Comparison of ENCODE assay signal across 25 mouse cellular contexts in the genomic region with DNA sequence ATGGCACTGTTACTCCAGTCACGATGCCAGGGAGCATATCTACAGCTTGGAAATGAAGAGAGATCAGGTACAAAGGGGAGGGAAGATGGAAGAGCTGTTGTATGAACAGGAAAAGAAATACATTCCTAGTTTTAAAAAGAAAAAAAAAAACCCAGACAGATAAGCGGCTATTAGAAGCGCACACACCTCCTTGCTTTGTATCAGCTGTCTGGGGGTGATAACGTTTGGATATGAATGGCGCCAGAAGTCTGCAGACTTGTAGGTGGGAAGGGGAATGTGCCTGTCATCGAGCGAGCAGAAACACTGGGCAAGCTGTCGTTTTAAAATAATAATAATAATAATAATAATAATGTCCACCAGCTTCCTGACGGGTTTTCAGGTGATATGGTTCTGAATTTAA. TPM values are rescaled to one million over a fixed set of nuclear protein-coding genes. Genes with fewer than 3 reads are reported as not detected.
DNase-seq lines count a peak whose midpoint lies in the region; ATAC-seq and TF ChIP-seq lines count a peak whose summit lies in the region.
"Had no signal": no experiment of that assay in that cellular context is flagged by ENCODE, and none has a peak within 500 bp of the region (broad histone marks: within the 10 kb centered on the region; RNA-seq: fewer than 3 reads in every experiment).

No protein-coding gene starts in this region.

- no peaks in the 10 kb centered on the region for H3K27me3 ChIP-seq in heart, embryonic 13.5 days (replicated peaks)
- no peaks in the 10 kb centered on the region for H3K27me3 ChIP-seq in liver, embryonic 14.5 days (ENCODE audit: control insufficient read depth, insufficient read depth, low read length)
- H3K27me3 ChIP-seq: forebrain, embryonic 15.5 days; heart, embryonic 15.5 days; hindbrain, embryonic 12.5 days; stomach, embryonic 15.5 days had no signal

- TF ChIP-seq CTCF in liver, embryonic 14.5 days (IDR thresholded peaks at IDR 0.05; ENCODE audit: low read depth): no peak

- ATAC-seq in heart, embryonic 13.5 days (ENCODE audit: extremely low read depth, insufficient number of reproducible peaks, low FRiP score, low TSS enrichment): no peak
- ATAC-seq in erythroid progenitor cell, adult 5-6 weeks (replicated peaks; ENCODE audit: low FRiP score, poor library complexity, severe bottlenecking): peak; percentile 54
- peak; percentile 58 for ATAC-seq in liver, embryonic 14.5 days (ENCODE audit: insufficient read depth)
- peak; percentile 51 for ATAC-seq in megakaryocyte-erythroid progenitor cell, adult 5-6 weeks (replicated peaks; ENCODE audit: low FRiP score, low TSS enrichment, poor library complexity, severe bottlenecking)
- ATAC-seq: forebrain, embryonic 15.5 days had no signal

- H3K4me2 ChIP-seq in heart, embryonic 13.5 days: peak overlapping the region; percentile 22; the same call in 1 of the 2 replicates
- peak overlapping the region; percentile 59 for H3K4me2 ChIP-seq in liver, embryonic 14.5 days (ENCODE audit: low read depth)
- H3K4me2 ChIP-seq: forebrain, embryonic 15.5 days; heart, embryonic 15.5 days; hindbrain, embryonic 12.5 days; stomach, embryonic 15.5 days had no signal

- no peak for DNase-seq in heart, adult 11 months
- DNase-seq in liver, embryonic 14.5 days (ENCODE audit: low read depth in 3 of 3, low spot score in 3 of 3): no peak
- DNase-seq in right cerebral cortex, postnatal 10 days (ENCODE audit: low spot score in 2 of 2): no peak
- no peak for DNase-seq in gastrocnemius, postnatal 25 days
- DNase-seq: adrenal gland, postnatal 25 days; cerebellum, adult 18-20 months; cerebellum, postnatal 14 days; gastrocnemius, postnatal 36 days; kidney, adult 11 months; kidney, postnatal 14 days; lung, postnatal 4 days; midbrain, embryonic 14.5 days; right cerebral cortex, postnatal 25 days; thymus, postnatal 14 days had no signal

- peaks cover 30% of the 10 kb centered on the region for H3K4me1 ChIP-seq in heart, embryonic 13.5 days
- peaks cover 45 to 51% of the 10 kb centered on the region in 2 experiments for H3K4me1 ChIP-seq in liver, embryonic 14.5 days (replicated peaks; ENCODE audit: control insufficient read depth in 2 of 2, insufficient read depth in 2 of 2, low read length in 1 of 2)
- H3K4me1 ChIP-seq: forebrain, embryonic 15.5 days; hindbrain, embryonic 12.5 days; stomach, embryonic 15.5 days had no signal

- peak; percentile 67 for TF ChIP-seq EP300 in liver, embryonic 14.5 days (IDR thresholded peaks at IDR 0.05; ENCODE audit: low read depth)

- WGBS in heart, embryonic 13.5 days: 33% methylated on average over 9 of the region's 9 CpGs
- 25% methylated on average over 9 of the region's 9 CpGs for WGBS in liver, embryonic 14.5 days (ENCODE audit: insufficient replicate concordance)

- no peaks in the 10 kb centered on the region for H3K9me3 ChIP-seq in heart, embryonic 13.5 days
- H3K9me3 ChIP-seq in liver, embryonic 14.5 days (ENCODE audit: control insufficient read depth, low read length): no peaks in the 10 kb centered on the region
- H3K9me3 ChIP-seq: forebrain, embryonic 15.5 days; heart, embryonic 15.5 days; hindbrain, embryonic 12.5 days; stomach, embryonic 15.5 days had no signal

- no peak overlapping the region for H3K4me3 ChIP-seq in heart, embryonic 13.5 days
- no peak overlapping the region for H3K4me3 ChIP-seq in liver, embryonic 14.5 days (ENCODE audit: insufficient read depth in 1 of 2, low read depth in 2 of 2, low read length in 2 of 2)
- H3K4me3 ChIP-seq: forebrain, embryonic 15.5 days; heart, embryonic 15.5 days; hindbrain, embryonic 12.5 days; stomach, embryonic 15.5 days had no signal

- H3K36me3 ChIP-seq in heart, embryonic 13.5 days: peaks cover 11% of the 10 kb centered on the region
- peaks cover 8% of the 10 kb centered on the region for H3K36me3 ChIP-seq in liver, embryonic 14.5 days (replicated peaks; ENCODE audit: control insufficient read depth, insufficient read depth, low read depth)
- H3K36me3 ChIP-seq: stomach, embryonic 15.5 days had no signal

- H3K9ac ChIP-seq in heart, embryonic 13.5 days: no peak overlapping the region; the same call in 1 of the 2 replicates
- H3K9ac ChIP-seq in liver, embryonic 14.5 days (replicated peaks): peak overlapping the region; percentile 32; the same call in 1 of the 2 replicates
- H3K9ac ChIP-seq: forebrain, embryonic 15.5 days; heart, embryonic 15.5 days; hindbrain, embryonic 12.5 days; stomach, embryonic 15.5 days had no signal

- H3K27ac ChIP-seq in heart, embryonic 13.5 days (replicated peaks): 0 out of 2 replicates have a peak overlapping the region, but pooled peaks have one; percentile 36
- peak overlapping the region; percentile 58 for H3K27ac ChIP-seq in liver, embryonic 14.5 days
- H3K27ac ChIP-seq: forebrain, embryonic 15.5 days; heart, embryonic 15.5 days; hindbrain, embryonic 12.5 days; stomach, embryonic 15.5 days had no signal

RNA-seq across cellular contexts. Expression of a gene that starts 7.2 kb away (rescaled TPM):
- 54.6 and 61.4 TPM in 2 replicates for polyA plus RNA-seq in heart, embryonic 13.5 days (2015; fragmentation: Nextera tagmentation; extraction: Ambion mirVana)
- total RNA-seq in erythroid progenitor cell, adult 5-6 weeks (2015; ENCODE audit: low replicate concordance): 23.1 and 44.4 TPM in 2 replicates
- 27.0 and 29.7 TPM in 2 replicates for total RNA-seq in erythroid progenitor cell, adult 5-6 weeks (2017; ENCODE audit: low replicate concordance)
- polyA plus RNA-seq in liver, embryonic 14.5 days (2012; rRNA removed): 31.0 and 45.7 TPM in 2 replicates
- polyA plus RNA-seq in liver, embryonic 14.5 days (2014; fragmentation: Nextera tagmentation; extraction: Ambion mirVana): 84.7 and 95.3 TPM in 2 replicates
- total RNA-seq in megakaryocyte-erythroid progenitor cell, adult 5-6 weeks (2014; fragmentation: Nextera tagmentation): 110 and 118 TPM in 2 replicates
- total RNA-seq in megakaryocyte-erythroid progenitor cell, adult 5-6 weeks (2017): 109 and 147 TPM in 2 replicates
- 10 to 100 TPM; 58.3 to 84.7 TPM for total RNA-seq in gastrocnemius, postnatal 25 days (2021)

RNA-seq across cellular contexts. Expression of a gene that starts 15.6 kb away (rescaled TPM):
- polyA plus RNA-seq in heart, embryonic 13.5 days (2015; fragmentation: Nextera tagmentation; extraction: Ambion mirVana): 67.6 and 71.5 TPM in 2 replicates
- total RNA-seq in erythroid progenitor cell, adult 5-6 weeks (2015; ENCODE audit: low replicate concordance): 10.5 and 14.4 TPM in 2 replicates
- total RNA-seq in erythroid progenitor cell, adult 5-6 weeks (2017; ENCODE audit: low replicate concordance): 3.7 and 5.3 TPM in 2 replicates
- 19.1 and 20.6 TPM in 2 replicates for polyA plus RNA-seq in liver, embryonic 14.5 days (2012; rRNA removed)
- 32.7 and 36.0 TPM in 2 replicates for polyA plus RNA-seq in liver, embryonic 14.5 days (2014; fragmentation: Nextera tagmentation; extraction: Ambion mirVana)
- 35.0 and 40.7 TPM in 2 replicates for total RNA-seq in megakaryocyte-erythroid progenitor cell, adult 5-6 weeks (2014; fragmentation: Nextera tagmentation)
- 12.5 and 23.8 TPM in 2 replicates for total RNA-seq in megakaryocyte-erythroid progenitor cell, adult 5-6 weeks (2017)
- 1 to 10 TPM; 3.2 to 3.6 TPM for total RNA-seq in gastrocnemius, postnatal 25 days (2021)

RNA-seq across cellular contexts. Expression of a gene that starts 49.9 kb away (rescaled TPM):
- 3.0 and 7.4 TPM in 2 replicates for polyA plus RNA-seq in heart, embryonic 13.5 days (2015; fragmentation: Nextera tagmentation; extraction: Ambion mirVana)
- not detected in 2 replicates for total RNA-seq in erythroid progenitor cell, adult 5-6 weeks (2015; ENCODE audit: low replicate concordance)
- total RNA-seq in erythroid progenitor cell, adult 5-6 weeks (2017; ENCODE audit: low replicate concordance): not detected in 2 replicates
- 56.4 and 90.4 TPM in 2 replicates for polyA plus RNA-seq in liver, embryonic 14.5 days (2012; rRNA removed)
- polyA plus RNA-seq in liver, embryonic 14.5 days (2014; fragmentation: Nextera tagmentation; extraction: Ambion mirVana): 153 and 156 TPM in 2 replicates
- total RNA-seq in megakaryocyte-erythroid progenitor cell, adult 5-6 weeks (2014; fragmentation: Nextera tagmentation): not detected in 2 replicates
- total RNA-seq in megakaryocyte-erythroid progenitor cell, adult 5-6 weeks (2017): not detected in 2 replicates
- not detected for total RNA-seq in gastrocnemius, postnatal 25 days (2021)
- total RNA-seq: adrenal gland, postnatal 25 days; left cerebral cortex, adult 18-20 months; left cerebral cortex, postnatal 14 days; monocyte, adult 5-6 weeks had no signal
- polyA plus RNA-seq: cortical plate, adult 2 months had no signal

RNA-seq across cellular contexts. Expression of a gene that starts 54.4 kb away (rescaled TPM):
- polyA plus RNA-seq in heart, embryonic 13.5 days (2015; fragmentation: Nextera tagmentation; extraction: Ambion mirVana): 40.7 and 41.5 TPM in 2 replicates
- 6.3 and 7.6 TPM in 2 replicates for total RNA-seq in erythroid progenitor cell, adult 5-6 weeks (2015; ENCODE audit: low replicate concordance)
- total RNA-seq in erythroid progenitor cell, adult 5-6 weeks (2017; ENCODE audit: low replicate concordance): not detected in 2 replicates
- polyA plus RNA-seq in liver, embryonic 14.5 days (2012; rRNA removed): 26.2 and 90.6 TPM in 2 replicates
- polyA plus RNA-seq in liver, embryonic 14.5 days (2014; fragmentation: Nextera tagmentation; extraction: Ambion mirVana): 20.6 and 22.6 TPM in 2 replicates
- 211 and 243 TPM in 2 replicates for total RNA-seq in megakaryocyte-erythroid progenitor cell, adult 5-6 weeks (2014; fragmentation: Nextera tagmentation)
- 51.3 and 56.8 TPM in 2 replicates for total RNA-seq in megakaryocyte-erythroid progenitor cell, adult 5-6 weeks (2017)
- 10 to 100 TPM; 14.6 to 14.8 TPM for total RNA-seq in gastrocnemius, postnatal 25 days (2021)
